11 mouse cellular contexts compared by ENCODE assay signal in genomic region chr11:58958536-58958935, GRCm38 (mm10). TPM values are rescaled to one million over a fixed set of nuclear protein-coding genes. Genes with fewer than 3 reads are reported as not detected.
DNase-seq lines count a peak whose midpoint lies in the region; ATAC-seq and TF ChIP-seq lines count a peak whose summit lies in the region.
"Had no signal": no experiment of that assay in that cellular context is flagged by ENCODE, and none has a peak within 500 bp of the region (broad histone marks: within the 10 kb centered on the region; RNA-seq: fewer than 3 reads in every experiment).

No protein-coding gene starts in this region.

- H3K4me1 ChIP-seq in forebrain, embryonic 13.5 days = peaks cover 43% of the 10 kb centered on the region
- peaks cover 21% of the 10 kb centered on the region for H3K4me1 ChIP-seq in forebrain, postnatal 0 days (ENCODE audit: insufficient read depth)
- peaks cover 19% of the 10 kb centered on the region for H3K4me1 ChIP-seq in neural tube, embryonic 11.5 days (ENCODE audit: control insufficient read depth, insufficient read depth, low read length)
- peaks cover 32% of the 10 kb centered on the region for H3K4me1 ChIP-seq in liver, postnatal 0 days (ENCODE audit: insufficient read depth)
- H3K4me1 ChIP-seq in neural tube, embryonic 14.5 days (ENCODE audit: control insufficient read depth, insufficient read depth, low read length) = peaks cover 22% of the 10 kb centered on the region

- peaks cover 12% of the 10 kb centered on the region for H3K36me3 ChIP-seq in forebrain, embryonic 13.5 days (ENCODE audit: poor library complexity, severe bottlenecking)
- no peaks in the 10 kb centered on the region; the same call in 1 of the 2 replicates for H3K36me3 ChIP-seq in forebrain, postnatal 0 days (ENCODE audit: insufficient read depth)
- H3K36me3 ChIP-seq in neural tube, embryonic 11.5 days (ENCODE audit: control insufficient read depth, insufficient read depth, low read length) = no peaks in the 10 kb centered on the region
- H3K36me3 ChIP-seq in liver, postnatal 0 days (replicated peaks; ENCODE audit: insufficient read depth, low read length) = peaks cover 19% of the 10 kb centered on the region
- no peaks in the 10 kb centered on the region for H3K36me3 ChIP-seq in neural tube, embryonic 14.5 days (ENCODE audit: control insufficient read depth, insufficient read depth, low read length)

- H3K27ac ChIP-seq in forebrain, embryonic 13.5 days = no peak overlapping the region
- no peak overlapping the region for H3K27ac ChIP-seq in forebrain, postnatal 0 days (ENCODE audit: low read depth, low read length)
- H3K27ac ChIP-seq in neural tube, embryonic 11.5 days (ENCODE audit: low read depth, low read length) = no peak overlapping the region
- H3K27ac ChIP-seq in liver, postnatal 0 days (ENCODE audit: low read depth) = peak overlapping the region; percentile 70
- no peak overlapping the region for H3K27ac ChIP-seq in neural tube, embryonic 14.5 days (ENCODE audit: low read depth, low read length)
- H3K27ac ChIP-seq: limb, embryonic 10.5 days had no signal

- WGBS in forebrain, embryonic 13.5 days = 89% methylated on average over 6 of the region's 6 CpGs
- 88% methylated on average over 6 of the region's 6 CpGs for WGBS in forebrain, postnatal 0 days
- WGBS in neural tube, embryonic 11.5 days = 89% methylated on average over 6 of the region's 6 CpGs
- WGBS in liver, postnatal 0 days (ENCODE audit: insufficient replicate concordance) = 87% methylated on average over 6 of the region's 6 CpGs
- WGBS in neural tube, embryonic 14.5 days = 80% methylated on average over 6 of the region's 6 CpGs

- TF ChIP-seq CTCF in forebrain, postnatal 0 days (IDR thresholded peaks at IDR 0.05; ENCODE audit: low read depth) = no peak
- no peak for TF ChIP-seq CTCF in liver, postnatal 0 days (IDR thresholded peaks at IDR 0.05; ENCODE audit: low read depth)

- TF ChIP-seq EP300 in liver, postnatal 0 days (IDR thresholded peaks at IDR 0.05; ENCODE audit: low read depth) = no peak

- peaks cover 3% of the 10 kb centered on the region; the same call in 1 of the 2 replicates for H3K27me3 ChIP-seq in forebrain, embryonic 13.5 days
- H3K27me3 ChIP-seq in forebrain, postnatal 0 days (ENCODE audit: insufficient read depth, low read length) = no peaks in the 10 kb centered on the region
- H3K27me3 ChIP-seq in neural tube, embryonic 11.5 days (ENCODE audit: control insufficient read depth, insufficient read depth, low read length) = no peaks in the 10 kb centered on the region
- peaks cover 4% of the 10 kb centered on the region; the same call in 1 of the 2 replicates for H3K27me3 ChIP-seq in liver, postnatal 0 days (ENCODE audit: insufficient read depth, low read length)
- no peaks in the 10 kb centered on the region for H3K27me3 ChIP-seq in neural tube, embryonic 14.5 days (ENCODE audit: control insufficient read depth, insufficient read depth, low read length)

- no peak for DNase-seq in forebrain, postnatal 0 days
- DNase-seq in neural tube, embryonic 11.5 days (ENCODE audit: low spot score) = no peak
- no peak for DNase-seq in neural tube, embryonic 10.5 days (ENCODE audit: extremely low spot score, low spot score)
- no peak for DNase-seq in liver, postnatal 0 days
- DNase-seq in thymus, postnatal 14 days = no peak
- DNase-seq in adrenal gland, postnatal 25 days = no peak
- DNase-seq: heart, adult 18-20 months; lung, postnatal 10 days had no signal

- ATAC-seq in forebrain, embryonic 13.5 days = no peak
- ATAC-seq in forebrain, postnatal 0 days = no peak
- ATAC-seq in neural tube, embryonic 11.5 days (ENCODE audit: insufficient read depth, low FRiP score, low TSS enrichment) = no peak
- ATAC-seq in liver, postnatal 0 days = no peak
- no peak for ATAC-seq in neural tube, embryonic 14.5 days (ENCODE audit: low read depth)

- H3K4me3 ChIP-seq in forebrain, embryonic 13.5 days = peak overlapping the region; percentile 95; the same call in 1 of the 2 replicates
- H3K4me3 ChIP-seq in forebrain, postnatal 0 days (ENCODE audit: low read depth, low read length) = no peak overlapping the region
- no peak overlapping the region for H3K4me3 ChIP-seq in neural tube, embryonic 11.5 days (ENCODE audit: low read depth, low read length)
- H3K4me3 ChIP-seq in liver, postnatal 0 days (ENCODE audit: low read depth, low read length) = peak overlapping the region; percentile 89
- H3K4me3 ChIP-seq in neural tube, embryonic 14.5 days (ENCODE audit: low read depth, low read length) = no peak overlapping the region
- H3K4me3 ChIP-seq: limb, embryonic 10.5 days had no signal

- H3K9me3 ChIP-seq in forebrain, embryonic 13.5 days (replicated peaks) = peaks cover 6% of the 10 kb centered on the region; the same call in 1 of the 2 replicates
- no peaks in the 10 kb centered on the region for H3K9me3 ChIP-seq in forebrain, postnatal 0 days (ENCODE audit: low read length)
- H3K9me3 ChIP-seq in neural tube, embryonic 11.5 days (ENCODE audit: control insufficient read depth, low read length) = no peaks in the 10 kb centered on the region
- H3K9me3 ChIP-seq in liver, postnatal 0 days (ENCODE audit: low read length) = no peaks in the 10 kb centered on the region
- no peaks in the 10 kb centered on the region for H3K9me3 ChIP-seq in neural tube, embryonic 14.5 days (ENCODE audit: control insufficient read depth, low read length)
- H3K9me3 ChIP-seq: limb, embryonic 10.5 days had no signal

- no peak overlapping the region for H3K9ac ChIP-seq in forebrain, embryonic 13.5 days
- no peak overlapping the region for H3K9ac ChIP-seq in forebrain, postnatal 0 days
- H3K9ac ChIP-seq in neural tube, embryonic 11.5 days (ENCODE audit: low read length) = no peak overlapping the region
- peak overlapping the region; percentile 46; the same call in 1 of the 2 replicates for H3K9ac ChIP-seq in liver, postnatal 0 days (replicated peaks)
- H3K9ac ChIP-seq in neural tube, embryonic 14.5 days (replicated peaks; ENCODE audit: low read depth, low read length) = no peak overlapping the region

- H3K4me2 ChIP-seq in forebrain, embryonic 13.5 days = peak overlapping the region; percentile 91
- H3K4me2 ChIP-seq in forebrain, postnatal 0 days (ENCODE audit: low read depth) = no peak overlapping the region
- 0 out of 2 replicates have a peak overlapping the region, but pooled peaks have one; percentile 4 for H3K4me2 ChIP-seq in neural tube, embryonic 11.5 days (ENCODE audit: low read depth)
- H3K4me2 ChIP-seq in liver, postnatal 0 days (ENCODE audit: low read depth, low read length) = peak overlapping the region; percentile 84
- peak overlapping the region; percentile 14; the same call in 1 of the 2 replicates for H3K4me2 ChIP-seq in neural tube, embryonic 14.5 days (ENCODE audit: low read depth, low read length)

RNA-seq across cellular contexts. Expression of gene Hist3h2a, which starts 4.1 kb away (rescaled TPM):
- polyA plus RNA-seq in forebrain, embryonic 13.5 days (2015; fragmentation: Nextera tagmentation; extraction: Ambion mirVana) = 126 and 132 TPM in 2 replicates
- total RNA-seq in forebrain, postnatal 0 days (2014; rRNA removed) = 181 and 199 TPM in 2 replicates
- 58.0 and 58.7 TPM in 2 replicates for polyA plus RNA-seq in forebrain, postnatal 0 days (2015; fragmentation: Nextera tagmentation; extraction: Ambion mirVana)
- polyA plus RNA-seq in neural tube, embryonic 11.5 days (2014; fragmentation: Nextera tagmentation; extraction: Ambion mirVana) = 56.3 and 61.4 TPM in 2 replicates
- polyA plus RNA-seq in liver, postnatal 0 days (2015; fragmentation: Nextera tagmentation; extraction: Ambion mirVana) = 14.3 and 14.8 TPM in 2 replicates
- polyA plus RNA-seq in neural tube, embryonic 14.5 days (2014; fragmentation: Nextera tagmentation; extraction: Ambion mirVana) = 80.7 and 98.2 TPM in 2 replicates
- total RNA-seq in adrenal gland, postnatal 25 days (2021) = 21.2 and 25.6 TPM in 2 replicates

RNA-seq across cellular contexts. Expression of gene Trim17, which starts 4.1 kb away (rescaled TPM):
- 0.96 and 1.3 TPM in 2 replicates for polyA plus RNA-seq in forebrain, embryonic 13.5 days (2015; fragmentation: Nextera tagmentation; extraction: Ambion mirVana)
- 3.4 and 4.0 TPM in 2 replicates for total RNA-seq in forebrain, postnatal 0 days (2014; rRNA removed)
- 0.65 TPM in 2 replicates for polyA plus RNA-seq in forebrain, postnatal 0 days (2015; fragmentation: Nextera tagmentation; extraction: Ambion mirVana)
- polyA plus RNA-seq in neural tube, embryonic 11.5 days (2014; fragmentation: Nextera tagmentation; extraction: Ambion mirVana) = 0.74 and 0.88 TPM in 2 replicates
- polyA plus RNA-seq in liver, postnatal 0 days (2015; fragmentation: Nextera tagmentation; extraction: Ambion mirVana) = 0.11 and 0.15 TPM in 2 replicates
- 0.80 and 1.5 TPM in 2 replicates for polyA plus RNA-seq in neural tube, embryonic 14.5 days (2014; fragmentation: Nextera tagmentation; extraction: Ambion mirVana)
- 0.21 TPM in 1 of 2 replicates, not detected in the other for total RNA-seq in adrenal gland, postnatal 25 days (2021)

RNA-seq across cellular contexts. Expression of gene Hist3h2ba, which starts 9.8 kb away (rescaled TPM):
- 315 and 321 TPM in 2 replicates for polyA plus RNA-seq in forebrain, embryonic 13.5 days (2015; fragmentation: Nextera tagmentation; extraction: Ambion mirVana)
- 446 and 960 TPM in 2 replicates for total RNA-seq in forebrain, postnatal 0 days (2014; rRNA removed)
- polyA plus RNA-seq in forebrain, postnatal 0 days (2015; fragmentation: Nextera tagmentation; extraction: Ambion mirVana) = 111 and 146 TPM in 2 replicates
- polyA plus RNA-seq in neural tube, embryonic 11.5 days (2014; fragmentation: Nextera tagmentation; extraction: Ambion mirVana) = 75.5 and 84.8 TPM in 2 replicates
- 4.9 and 10.0 TPM in 2 replicates for polyA plus RNA-seq in liver, postnatal 0 days (2015; fragmentation: Nextera tagmentation; extraction: Ambion mirVana)
- polyA plus RNA-seq in neural tube, embryonic 14.5 days (2014; fragmentation: Nextera tagmentation; extraction: Ambion mirVana) = 115 and 117 TPM in 2 replicates
- 8.5 and 9.6 TPM in 2 replicates for total RNA-seq in adrenal gland, postnatal 25 days (2021)

RNA-seq across cellular contexts. Expression of gene Trim11, which starts 19.4 kb away (rescaled TPM):
- 19.4 and 22.9 TPM in 2 replicates for polyA plus RNA-seq in forebrain, embryonic 13.5 days (2015; fragmentation: Nextera tagmentation; extraction: Ambion mirVana)
- 29.2 and 31.9 TPM in 2 replicates for total RNA-seq in forebrain, postnatal 0 days (2014; rRNA removed)
- 13.5 and 16.0 TPM in 2 replicates for polyA plus RNA-seq in forebrain, postnatal 0 days (2015; fragmentation: Nextera tagmentation; extraction: Ambion mirVana)
- polyA plus RNA-seq in neural tube, embryonic 11.5 days (2014; fragmentation: Nextera tagmentation; extraction: Ambion mirVana) = 19.5 and 20.8 TPM in 2 replicates
- 8.8 and 8.9 TPM in 2 replicates for polyA plus RNA-seq in liver, postnatal 0 days (2015; fragmentation: Nextera tagmentation; extraction: Ambion mirVana)
- polyA plus RNA-seq in neural tube, embryonic 14.5 days (2014; fragmentation: Nextera tagmentation; extraction: Ambion mirVana) = 20.4 TPM in 2 replicates
- total RNA-seq in adrenal gland, postnatal 25 days (2021) = 30.0 and 30.1 TPM in 2 replicates

RNA-seq across cellular contexts. Expression of gene Rnf187, which starts 19.8 kb away (rescaled TPM):
- polyA plus RNA-seq in forebrain, embryonic 13.5 days (2015; fragmentation: Nextera tagmentation; extraction: Ambion mirVana) = 368 and 373 TPM in 2 replicates
- total RNA-seq in forebrain, postnatal 0 days (2014; rRNA removed) = 668 and 716 TPM in 2 replicates
- polyA plus RNA-seq in forebrain, postnatal 0 days (2015; fragmentation: Nextera tagmentation; extraction: Ambion mirVana) = 583 and 608 TPM in 2 replicates
- 460 and 493 TPM in 2 replicates for polyA plus RNA-seq in neural tube, embryonic 11.5 days (2014; fragmentation: Nextera tagmentation; extraction: Ambion mirVana)
- polyA plus RNA-seq in liver, postnatal 0 days (2015; fragmentation: Nextera tagmentation; extraction: Ambion mirVana) = 85.3 and 96.0 TPM in 2 replicates
- polyA plus RNA-seq in neural tube, embryonic 14.5 days (2014; fragmentation: Nextera tagmentation; extraction: Ambion mirVana) = 661 and 689 TPM in 2 replicates
- total RNA-seq in adrenal gland, postnatal 25 days (2021) = 154 and 161 TPM in 2 replicates

Comparison
In these comparisons a context has a peak if more than half of its experiments do, and no peak if none do; other contexts are left out.
1. H3K4me3 ChIP-seq: peak in forebrain, embryonic 13.5 days (single experiment) and liver, postnatal 0 days (single experiment); none in forebrain, postnatal 0 days (single experiment), neural tube, embryonic 11.5 days (single experiment) and neural tube, embryonic 14.5 days (single experiment).